Mouse (Mus musculus) liver, embryonic 15.5 days (tissue): ENCODE data around the gene Ktn1. TPM values are rescaled to one million over a fixed set of nuclear protein-coding genes. Genes with fewer than 3 reads are reported as not detected.

ENCODE experiments used
- ATAC-seq: fragments of 200-750 bp; cut with Nextera tagmentation; 2 replicates; pipeline ENCODE4 v1.8.0; 2017; ENCODE audit warnings: moderate number of reproducible peaks, mild to moderate bottlenecking, moderate library complexity; ENCODE audit not compliant: insufficient read depth
- H3K27ac ChIP-seq: fragments of 300-500 bp; sonication (generic); replicated peaks from 2 replicates; pipeline ENCODE4 v1.5.1; 2015; ENCODE audit warnings: mild to moderate bottlenecking, inconsistent platforms
- H3K27me3 ChIP-seq: fragments of 300-500 bp; sonication (generic); 2 replicates; pipeline ENCODE4 v1.6.1; 2015; ENCODE audit warnings: mild to moderate bottlenecking, inconsistent platforms
- H3K36me3 ChIP-seq: fragments of 300-500 bp; sonication (generic); replicated peaks from 2 replicates; pipeline ENCODE4 v1.6.1; 2015; ENCODE audit warnings: moderate library complexity, mild to moderate bottlenecking, inconsistent platforms
- H3K4me1 ChIP-seq: fragments of 300-500 bp; sonication (generic); replicated peaks from 2 replicates; pipeline ENCODE4 v1.6.1; 2015; ENCODE audit warnings: inconsistent platforms
- H3K4me2 ChIP-seq: fragments of 300-500 bp; sonication (generic); 2 replicates; pipeline ENCODE4 v1.6.1; 2015; ENCODE audit warnings: moderate library complexity, mild to moderate bottlenecking, inconsistent platforms
- H3K4me3 ChIP-seq: fragments of 300-500 bp; sonication (generic); replicated peaks from 2 replicates; pipeline ENCODE4 v1.5.1; 2015; ENCODE audit warnings: mild to moderate bottlenecking, inconsistent platforms
- H3K9ac ChIP-seq: fragments of 300-500 bp; sonication (generic); 2 replicates; pipeline ENCODE4 v1.6.1; 2015; ENCODE audit warnings: moderate library complexity, mild to moderate bottlenecking, inconsistent platforms
- H3K9me3 ChIP-seq: fragments of 300-500 bp; sonication (generic); replicated peaks from 2 replicates; pipeline ENCODE4 v1.6.1; 2016; ENCODE audit warnings: inconsistent platforms
- WGBS: fragments of 180-500 bp; shearing (Covaris S2); methylation state at CpG from one replicate; pipeline ENCODE4 v1.1.7; 2015; ENCODE audit warnings: mixed read lengths; ENCODE audit not compliant: insufficient replicate concordance; 5-methylcytosine and 5-hydroxymethylcytosine counted together
- polyA plus RNA-seq: library from polyadenylated mRNA; unstranded; fragments of >200 nt; fragmentation: Nextera tagmentation; extraction: Ambion mirVana; gene quantifications from 2 replicates; pipeline ENCODE4 v1.2.1, GENCODE M21; 2015

The Ktn1 gene
- polyA plus RNA-seq, 1 experiment from 2014 or later: 8.7 TPM

- ATAC-seq: no peak
- H3K4me3 ChIP-seq: no peak overlapping the region
- H3K9me3 ChIP-seq: no peaks in the 10 kb centered on the region
- no peak overlapping the region for H3K9ac ChIP-seq
- H3K4me2 ChIP-seq: no peak overlapping the region
- WGBS: 52% methylated on average over 7 of the region's 7 CpGs
- H3K36me3 ChIP-seq: no peaks in the 10 kb centered on the region
- peaks cover 13% of the 10 kb centered on the region; the same call in 1 of the 2 replicates for H3K4me1 ChIP-seq
- peaks cover 23% of the 10 kb centered on the region for H3K27me3 ChIP-seq
- H3K27ac ChIP-seq: no peak overlapping the region
Measured at GRCm38 (mm10) chr14:47645620-47646019, 2.6 kb upstream of the Ktn1 start.

- H3K4me1 ChIP-seq: peaks cover 13% of the 10 kb centered on the region; the same call in 1 of the 2 replicates
- H3K4me3 ChIP-seq: no peak overlapping the region
- whole genome bisulfite sequencing: 69% methylated on average over 5 of the region's 5 CpGs
- no peak for ATAC-seq
- no peak overlapping the region for H3K9ac ChIP-seq
- no peak overlapping the region for H3K27ac ChIP-seq
- peaks cover 23% of the 10 kb centered on the region for H3K27me3 ChIP-seq
- H3K9me3 ChIP-seq: no peaks in the 10 kb centered on the region
- H3K4me2 ChIP-seq: no peak overlapping the region
- H3K36me3 ChIP-seq: no peaks in the 10 kb centered on the region
Measured at GRCm38 (mm10) chr14:47646246-47646645, 2.0 kb upstream of the Ktn1 start.

- Histone ChIP-seq H3K4me3 (no peak overlapping the region), H3K36me3 (no peaks in the 10 kb centered on the region), H3K27ac (no peak overlapping the region), H3K9me3 (no peaks in the 10 kb centered on the region), H3K9ac (no peak overlapping the region), H3K27me3 (peaks cover 23% of the 10 kb centered on the region), H3K4me2 (no peak overlapping the region), H3K4me1 (peaks cover 13% of the 10 kb centered on the region; the same call in 1 of the 2 replicates)
- ATAC-seq: no peak
- WGBS: 52% methylated on average over 9 of the region's 9 CpGs
Measured at GRCm38 (mm10) chr14:47646696-47647516, 1.3 kb upstream of the Ktn1 start.

- H3K4me3 ChIP-seq: peak overlapping the region; percentile 83
- H3K36me3 ChIP-seq: no peaks in the 10 kb centered on the region
- ATAC-seq: peak; percentile 89
- peaks cover 16% of the 10 kb centered on the region for H3K4me1 ChIP-seq
- WGBS: 1% methylated on average over 82 of the region's 82 CpGs
- H3K9me3 ChIP-seq: no peaks in the 10 kb centered on the region
- H3K27ac ChIP-seq: peak overlapping the region; percentile 87
- H3K4me2 ChIP-seq: peak overlapping the region; percentile 97
- H3K9ac ChIP-seq: peak overlapping the region; percentile 80
- H3K27me3 ChIP-seq: peaks cover 23% of the 10 kb centered on the region
Measured at GRCm38 (mm10) chr14:47648706-47649630, 720 bp downstream of the Ktn1 start.

- WGBS: 0% methylated on average over 46 of the region's 46 CpGs
- Histone ChIP-seq H3K27ac (peak overlapping the region; percentile 87), H3K4me3 (peak overlapping the region; percentile 83), H3K9ac (peak overlapping the region; percentile 80), H3K9me3 (no peaks in the 10 kb centered on the region), H3K4me2 (peak overlapping the region; percentile 97), H3K36me3 (no peaks in the 10 kb centered on the region), H3K27me3 (peaks cover 23% of the 10 kb centered on the region), H3K4me1 (peaks cover 16% of the 10 kb centered on the region)
- ATAC-seq: peak; percentile 79
Measured at GRCm38 (mm10) chr14:47649631-47650337, 1.5 kb downstream of the Ktn1 start.

- no peaks in the 10 kb centered on the region for H3K36me3 ChIP-seq
- WGBS: 27% methylated on average over 6 of the region's 6 CpGs
- H3K4me2 ChIP-seq: peak overlapping the region; percentile 97
- ATAC-seq: no peak
- peaks cover 23% of the 10 kb centered on the region for H3K27me3 ChIP-seq
- H3K4me3 ChIP-seq: peak overlapping the region; percentile 83
- H3K9me3 ChIP-seq: no peaks in the 10 kb centered on the region
- H3K27ac ChIP-seq: no peak overlapping the region
- peaks cover 16% of the 10 kb centered on the region for H3K4me1 ChIP-seq
- H3K9ac ChIP-seq: peak overlapping the region; percentile 80
Measured at GRCm38 (mm10) chr14:47650338-47650720, 2.1 kb downstream of the Ktn1 start.

GRCm38 (mm10) chr14:47651272-47651671 is 3.0 kb downstream of the Ktn1 start:
- Histone ChIP-seq H3K9ac (no peak overlapping the region), H3K9me3 (no peaks in the 10 kb centered on the region), H3K4me3 (no peak overlapping the region), H3K36me3 (no peaks in the 10 kb centered on the region), H3K27me3 (peaks cover 23% of the 10 kb centered on the region), H3K27ac (no peak overlapping the region), H3K4me1 (peaks cover 16% of the 10 kb centered on the region), H3K4me2 (no peak overlapping the region)
- no peak for ATAC-seq
- 71% methylated on average over 4 of the region's 4 CpGs for WGBS

GRCm38 (mm10) chr14:47655444-47655843 is 7.2 kb downstream of the Ktn1 start:
- H3K36me3 ChIP-seq: no peaks in the 10 kb centered on the region
- WGBS: 41% methylated on average over 2 of the region's 2 CpGs
- no peak for ATAC-seq
- H3K9ac ChIP-seq: no peak overlapping the region
- no peak overlapping the region for H3K4me2 ChIP-seq
- no peaks in the 10 kb centered on the region for H3K27me3 ChIP-seq
- H3K4me1 ChIP-seq: peaks cover 3% of the 10 kb centered on the region
- H3K27ac ChIP-seq: no peak overlapping the region
- H3K4me3 ChIP-seq: no peak overlapping the region
- no peaks in the 10 kb centered on the region for H3K9me3 ChIP-seq

- no peak overlapping the region for H3K4me3 ChIP-seq
- H3K27ac ChIP-seq: no peak overlapping the region
- peaks cover 8% of the 10 kb centered on the region; the same call in 1 of the 2 replicates for H3K36me3 ChIP-seq
- H3K9me3 ChIP-seq: no peaks in the 10 kb centered on the region
- no peaks in the 10 kb centered on the region for H3K27me3 ChIP-seq
- no peak overlapping the region for H3K4me2 ChIP-seq
- ATAC-seq: no peak
- WGBS: 70% methylated on average over 11 of the region's 11 CpGs
- H3K4me1 ChIP-seq: no peaks in the 10 kb centered on the region
- no peak overlapping the region for H3K9ac ChIP-seq
Measured at GRCm38 (mm10) chr14:47663844-47664469, 15.7 kb downstream of the Ktn1 start.

GRCm38 (mm10) chr14:47664470-47664864 is 16.2 kb downstream of the Ktn1 start:
- no peaks in the 10 kb centered on the region for H3K9me3 ChIP-seq
- no peaks in the 10 kb centered on the region for H3K27me3 ChIP-seq
- no peak overlapping the region for H3K4me3 ChIP-seq
- H3K27ac ChIP-seq: no peak overlapping the region
- peaks cover 8% of the 10 kb centered on the region; the same call in 1 of the 2 replicates for H3K36me3 ChIP-seq
- no peak overlapping the region for H3K4me2 ChIP-seq
- ATAC-seq: no peak
- no peaks in the 10 kb centered on the region for H3K4me1 ChIP-seq
- no peak overlapping the region for H3K9ac ChIP-seq
